Mouse (Mus musculus) MEL (cell line): ENCODE results near the gene Clock.

Experiments used
- BHLHE40 ChIP-seq: IDR thresholded peaks from 2 replicates; pipeline ENCODE4 v1.6.1; 2012; ENCODE audit warnings: low read depth, mild to moderate bottlenecking, inconsistent platforms, low read length, improper control_type of control experiment, borderline replicate concordance
- CHD1 ChIP-seq: IDR thresholded peaks from 2 replicates; pipeline ENCODE4 v1.6.1; 2012; ENCODE audit warnings: low read depth, mild to moderate bottlenecking, inconsistent platforms, low read length, improper control_type of control experiment
- MEF2A ChIP-seq: IDR thresholded peaks from 2 replicates; pipeline ENCODE4 v1.6.1; 2014; ENCODE audit warnings: low read depth, mild to moderate bottlenecking, inconsistent platforms, low read length, improper control_type of control experiment; ENCODE audit not compliant: poor library complexity, insufficient replicate concordance, severe bottlenecking; ENCODE audit errors: extremely low read depth
- POLR2A ChIP-seq, 2 experiments: IDR thresholded peaks; 2 replicates each; pipeline ENCODE4 v1.6.1; 2011 to 2012; ENCODE audit warnings: low read length in 2 of 2, mild to moderate bottlenecking in 2 of 2, control low read depth in 1 of 2, improper control_type of control experiment in 1 of 2, low read depth in 1 of 2, moderate library complexity in 1 of 2; ENCODE audit not compliant: control insufficient read depth in 1 of 2, insufficient read depth in 1 of 2, poor library complexity in 1 of 2
- SMC3 ChIP-seq: IDR thresholded peaks from 2 replicates; pipeline ENCODE4 v1.6.1; 2011; ENCODE audit warnings: low read depth, low read length, improper control_type of control experiment
- TAL1 ChIP-seq: IDR thresholded peaks from 2 replicates; pipeline ENCODE4 v1.6.1; 2012; ENCODE audit warnings: mild to moderate bottlenecking, inconsistent platforms, low read length, moderate library complexity, mixed read lengths
- TBP ChIP-seq: IDR thresholded peaks from 2 replicates; pipeline ENCODE4 v1.8.0; 2011; ENCODE audit warnings: low read depth, low read length, improper control_type of control experiment

DNA sequence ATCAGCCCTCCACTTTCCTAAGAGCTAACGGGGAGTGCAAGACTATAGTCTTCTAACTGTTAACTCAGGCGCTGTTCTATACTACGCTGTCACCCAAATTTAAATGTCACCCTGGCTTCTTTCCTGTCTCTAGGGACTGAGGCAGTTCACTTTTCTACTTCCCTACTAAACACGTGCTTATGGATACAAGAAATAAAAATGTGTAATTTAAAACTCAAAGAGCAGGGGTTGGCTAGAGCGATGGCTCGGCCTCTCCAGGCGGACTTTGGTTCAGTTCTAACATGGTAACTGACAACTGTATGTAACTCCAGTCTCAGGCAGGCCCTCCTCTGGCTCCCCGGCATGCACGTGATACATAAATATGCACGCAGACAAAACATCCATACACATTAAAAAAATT is 60.2 kb downstream of the Clock start:
- TF ChIP-seq MEF2A (no peak), SMC3 (no peak), TBP (no peak), POLR2A (IDR thresholded peaks at IDR 0.05; ENCODE audit: control insufficient read depth in 1 of 2, insufficient read depth in 1 of 2, low read depth in 1 of 2, low read length in 2 of 2, poor library complexity in 1 of 2) (no peak), TAL1 (no peak), CHD1 (no peak), BHLHE40 (no peak)
